Mouse (Mus musculus) embryonic facial prominence, embryonic 15.5 days (tissue): ENCODE measurements around the gene Gm20662. TPM values are rescaled to one million over a fixed set of nuclear protein-coding genes. Genes with fewer than 3 reads are reported as not detected.

ENCODE experiments used
- ATAC-seq: fragments of 200-750 bp; cut with Nextera tagmentation; 2 replicates; pipeline ENCODE4 v1.8.0; 2017; ENCODE audit warnings: low read depth, moderate TSS enrichment; ENCODE audit not compliant: insufficient number of reproducible peaks, low FRiP score, low TSS enrichment
- H3K27ac ChIP-seq: fragments of 300-500 bp; sonication (generic); replicated peaks from 2 replicates; pipeline ENCODE4 v1.5.1; 2015; ENCODE audit warnings: mild to moderate bottlenecking, inconsistent platforms
- H3K27me3 ChIP-seq: fragments of 300-500 bp; sonication (generic); 2 replicates; pipeline ENCODE4 v1.6.1; 2015; ENCODE audit warnings: inconsistent platforms
- H3K36me3 ChIP-seq: fragments of 300-500 bp; sonication (generic); 2 replicates; pipeline ENCODE4 v1.6.1; 2015; ENCODE audit warnings: mild to moderate bottlenecking, inconsistent platforms
- H3K4me1 ChIP-seq: fragments of 300-500 bp; sonication (generic); 2 replicates; pipeline ENCODE4 v1.6.1; 2015; ENCODE audit warnings: inconsistent platforms
- H3K4me2 ChIP-seq: fragments of 300-500 bp; sonication (generic); replicated peaks from 2 replicates; pipeline ENCODE4 v1.6.1; 2015; ENCODE audit warnings: mild to moderate bottlenecking, inconsistent platforms
- H3K4me3 ChIP-seq: fragments of 300-500 bp; sonication (generic); replicated peaks from 2 replicates; pipeline ENCODE4 v1.5.1; 2015; ENCODE audit warnings: mild to moderate bottlenecking, inconsistent platforms
- H3K9ac ChIP-seq: fragments of 300-500 bp; sonication (generic); 2 replicates; pipeline ENCODE4 v1.6.1; 2015; ENCODE audit warnings: inconsistent platforms
- H3K9me3 ChIP-seq: fragments of 300-500 bp; sonication (generic); replicated peaks from 2 replicates; pipeline ENCODE4 v1.6.1; 2016; ENCODE audit warnings: inconsistent platforms
- WGBS: fragments of 180-500 bp; shearing (Covaris S2); methylation state at CpG from one replicate; pipeline ENCODE4 v1.1.7; 2015; 5-methylcytosine and 5-hydroxymethylcytosine counted together
- polyA plus RNA-seq: library from polyadenylated mRNA; unstranded; fragments of >200 nt; fragmentation: Nextera tagmentation; extraction: Ambion mirVana; gene quantifications from 2 replicates; pipeline ENCODE4 v1.2.1, GENCODE M21; 2015

The Gm20662 gene
- polyA plus RNA-seq, 1 experiment from 2014 or later: 0.52 TPM

GRCm38 (mm10) chr9:108017127-108017526 lies 21.0 kb downstream of the Gm20662 start:
- Histone ChIP-seq H3K27me3 (no peaks in the 10 kb centered on the region), H3K9ac (no peak overlapping the region), H3K4me1 (no peaks in the 10 kb centered on the region), H3K4me2 (no peak overlapping the region), H3K36me3 (peaks cover 13% of the 10 kb centered on the region; the same call in 1 of the 2 replicates), H3K9me3 (no peaks in the 10 kb centered on the region), H3K4me3 (no peak overlapping the region), H3K27ac (no peak overlapping the region)
- ATAC-seq: no peak
- WGBS: 79% methylated on average over 3 of the region's 3 CpGs

- H3K9me3 ChIP-seq: no peaks in the 10 kb centered on the region
- peaks cover 25% of the 10 kb centered on the region for H3K36me3 ChIP-seq
- H3K9ac ChIP-seq: no peak overlapping the region
- H3K4me2 ChIP-seq: no peak overlapping the region
- no peaks in the 10 kb centered on the region for H3K4me1 ChIP-seq
- 93% methylated on average over 1 of the region's 1 CpGs for WGBS
- no peak overlapping the region for H3K27ac ChIP-seq
- H3K27me3 ChIP-seq: no peaks in the 10 kb centered on the region
- no peak overlapping the region for H3K4me3 ChIP-seq
- no peak for ATAC-seq
Measured at GRCm38 (mm10) chr9:108020741-108021140, 24.6 kb downstream of the Gm20662 start.

- WGBS: 84% methylated on average over 3 of the region's 3 CpGs
- H3K9me3 ChIP-seq: no peaks in the 10 kb centered on the region
- H3K4me1 ChIP-seq: no peaks in the 10 kb centered on the region
- H3K4me3 ChIP-seq: no peak overlapping the region
- H3K9ac ChIP-seq: no peak overlapping the region
- ATAC-seq: no peak
- no peak overlapping the region for H3K4me2 ChIP-seq
- H3K36me3 ChIP-seq: peaks cover 38% of the 10 kb centered on the region
- no peaks in the 10 kb centered on the region for H3K27me3 ChIP-seq
- H3K27ac ChIP-seq: no peak overlapping the region
Measured at GRCm38 (mm10) chr9:108023216-108023615, 27.1 kb downstream of the Gm20662 start.

- no peak overlapping the region for H3K27ac ChIP-seq
- peaks cover 47% of the 10 kb centered on the region for H3K36me3 ChIP-seq
- no peaks in the 10 kb centered on the region for H3K9me3 ChIP-seq
- H3K27me3 ChIP-seq: no peaks in the 10 kb centered on the region
- H3K4me3 ChIP-seq: no peak overlapping the region
- 88% methylated on average over 3 of the region's 3 CpGs for WGBS
- no peak for ATAC-seq
- H3K4me1 ChIP-seq: no peaks in the 10 kb centered on the region
- H3K9ac ChIP-seq: no peak overlapping the region
- no peak overlapping the region for H3K4me2 ChIP-seq
Measured at GRCm38 (mm10) chr9:108026584-108026983, 30.4 kb downstream of the Gm20662 start.

GRCm38 (mm10) chr9:108027867-108028266 lies 31.7 kb downstream of the Gm20662 start:
- Histone ChIP-seq H3K9ac (no peak overlapping the region), H3K4me3 (no peak overlapping the region), H3K9me3 (no peaks in the 10 kb centered on the region), H3K27ac (no peak overlapping the region), H3K27me3 (no peaks in the 10 kb centered on the region), H3K36me3 (peaks cover 56% of the 10 kb centered on the region), H3K4me2 (no peak overlapping the region), H3K4me1 (no peaks in the 10 kb centered on the region)
- ATAC-seq: no peak
- WGBS: 96% methylated on average over 3 of the region's 3 CpGs

GRCm38 (mm10) chr9:108032126-108032525 lies 36.0 kb downstream of the Gm20662 start:
- ATAC-seq: no peak
- no peak overlapping the region for H3K4me3 ChIP-seq
- peaks cover 49% of the 10 kb centered on the region for H3K36me3 ChIP-seq
- WGBS: 89% methylated on average over 5 of the region's 5 CpGs
- H3K9me3 ChIP-seq: no peaks in the 10 kb centered on the region
- no peaks in the 10 kb centered on the region for H3K4me1 ChIP-seq
- no peaks in the 10 kb centered on the region for H3K27me3 ChIP-seq
- H3K27ac ChIP-seq: no peak overlapping the region
- no peak overlapping the region for H3K4me2 ChIP-seq
- no peak overlapping the region for H3K9ac ChIP-seq

GRCm38 (mm10) chr9:108035331-108036156 lies 39.4 kb downstream of the Gm20662 start:
- ATAC-seq: no peak; the same call in 1 of the 2 replicates
- WGBS: 92% methylated on average over 2 of the region's 2 CpGs
- H3K27ac ChIP-seq: no peak overlapping the region

GRCm38 (mm10) chr9:108044751-108045492 lies 48.8 kb downstream of the Gm20662 start:
- H3K9me3 ChIP-seq: no peaks in the 10 kb centered on the region
- no peak for ATAC-seq
- WGBS: 96% methylated on average over 8 of the region's 8 CpGs

More at GRCm38 (mm10) chr9:108035331-108036156, 39.4 kb downstream of the Gm20662 start:
- no peaks in the 10 kb centered on the region for H3K9me3 ChIP-seq
- H3K4me2 ChIP-seq: no peak overlapping the region
- no peaks in the 10 kb centered on the region for H3K27me3 ChIP-seq
- no peak overlapping the region for H3K4me3 ChIP-seq
- no peak overlapping the region for H3K9ac ChIP-seq
- H3K4me1 ChIP-seq: no peaks in the 10 kb centered on the region
- H3K36me3 ChIP-seq: peaks cover 55% of the 10 kb centered on the region

GRCm38 (mm10) chr9:108046582-108046981 lies 50.4 kb downstream of the Gm20662 start:
- H3K36me3 ChIP-seq: peaks cover 64% of the 10 kb centered on the region

More at GRCm38 (mm10) chr9:108044751-108045492, 48.8 kb downstream of the Gm20662 start:
- no peak overlapping the region for H3K4me2 ChIP-seq
- H3K27me3 ChIP-seq: no peaks in the 10 kb centered on the region
- H3K4me1 ChIP-seq: peaks cover 17% of the 10 kb centered on the region
- H3K36me3 ChIP-seq: peaks cover 66% of the 10 kb centered on the region
- no peak overlapping the region for H3K27ac ChIP-seq
- H3K4me3 ChIP-seq: no peak overlapping the region
- H3K9ac ChIP-seq: no peak overlapping the region

GRCm38 (mm10) chr9:108047601-108048565 lies 51.7 kb downstream of the Gm20662 start:
- Histone ChIP-seq H3K9me3 (no peaks in the 10 kb centered on the region), H3K4me1 (peaks cover 29% of the 10 kb centered on the region), H3K9ac (peak overlapping the region; percentile 26; the same call in 1 of the 2 replicates), H3K27me3 (no peaks in the 10 kb centered on the region), H3K36me3 (peaks cover 56% of the 10 kb centered on the region), H3K4me3 (peak overlapping the region; percentile 84), H3K4me2 (peak overlapping the region; percentile 83), H3K27ac (peak overlapping the region; percentile 80)
- 45% methylated on average over 17 of the region's 17 CpGs for WGBS
- ATAC-seq: no peak

More at GRCm38 (mm10) chr9:108046582-108046981, 50.4 kb downstream of the Gm20662 start:
- WGBS: 88% methylated on average over 4 of the region's 4 CpGs
- H3K4me1 ChIP-seq: peaks cover 23% of the 10 kb centered on the region
- no peaks in the 10 kb centered on the region for H3K9me3 ChIP-seq
- no peak overlapping the region for H3K4me2 ChIP-seq
- H3K27me3 ChIP-seq: no peaks in the 10 kb centered on the region
- H3K27ac ChIP-seq: no peak overlapping the region
- no peak overlapping the region for H3K9ac ChIP-seq
- H3K4me3 ChIP-seq: no peak overlapping the region
- ATAC-seq: no peak
